Mouse (Mus musculus) ES-Bruce4 (cell line): ENCODE measurements around the gene Noxo1. TPM values are rescaled to one million over a fixed set of nuclear protein-coding genes. Genes with fewer than 3 reads are reported as not detected.

Experiments used
- H3K27ac ChIP-seq: 2 replicates; pipeline ENCODE4 v1.5.1; 2012; ENCODE audit warnings: low read length, inconsistent platforms; ENCODE audit not compliant: insufficient read depth
- H3K27me3 ChIP-seq: 2 replicates; pipeline ENCODE4 v1.6.1; 2012; ENCODE audit warnings: mild to moderate bottlenecking, low read length, inconsistent platforms; ENCODE audit not compliant: control insufficient read depth, poor library complexity, insufficient read depth, severe bottlenecking
- H3K36me3 ChIP-seq: 2 replicates; pipeline ENCODE4 v1.6.1; 2012; ENCODE audit warnings: inconsistent platforms, mild to moderate bottlenecking, low read length, moderate library complexity; ENCODE audit not compliant: control insufficient read depth, poor library complexity, insufficient read depth, severe bottlenecking
- H3K4me1 ChIP-seq: one replicate; pipeline ENCODE4 v1.8.1; 2011; ENCODE audit warnings: low read length; ENCODE audit not compliant: control insufficient read depth, insufficient read depth
- H3K4me3 ChIP-seq: 2 replicates; pipeline ENCODE4 v1.5.1; 2011; ENCODE audit warnings: low read depth, mild to moderate bottlenecking, low read length
- H3K9ac ChIP-seq: 2 replicates; pipeline ENCODE4 v1.6.1; 2012; ENCODE audit warnings: low read depth, mild to moderate bottlenecking, inconsistent platforms; ENCODE audit not compliant: poor library complexity, severe bottlenecking
- H3K9me3 ChIP-seq: replicated peaks from 2 replicates; pipeline ENCODE4 v1.6.1; 2012; ENCODE audit warnings: mild to moderate bottlenecking, low read length, inconsistent platforms; ENCODE audit not compliant: control insufficient read depth, poor library complexity, insufficient read depth, severe bottlenecking
- CTCF ChIP-seq: IDR thresholded peaks from one replicate; pipeline ENCODE4 v1.8.1; 2011; ENCODE audit warnings: low read depth, low read length
- EP300 ChIP-seq: IDR thresholded peaks from 2 replicates; pipeline ENCODE4 v1.6.1; 2011; ENCODE audit warnings: low read depth, low read length; ENCODE audit not compliant: insufficient read depth
- POLR2A ChIP-seq: IDR thresholded peaks from one replicate; pipeline ENCODE4 v1.8.1; 2011; ENCODE audit warnings: low read length; ENCODE audit not compliant: insufficient read depth
- polyA plus RNA-seq: library from polyadenylated mRNA; stranded (reverse); fragments of >200 nt; gene quantifications from 2 replicates; pipeline ENCODE4 v1.2.4, GENCODE M21; 2011; ENCODE audit warnings: low read depth; ENCODE audit not compliant: missing spikeins, insufficient read depth, insufficient read length

Noxo1 gene
- polyA plus RNA-seq, 1 experiment = 2.3 TPM

- H3K27me3 ChIP-seq = no peaks in the 10 kb centered on the region
- no peak overlapping the region for H3K27ac ChIP-seq
- peaks cover 29% of the 10 kb centered on the region for H3K36me3 ChIP-seq
- no peaks in the 10 kb centered on the region for H3K9me3 ChIP-seq
- no peaks in the 10 kb centered on the region for H3K4me1 ChIP-seq
- H3K9ac ChIP-seq = peak overlapping the region; percentile 92
- H3K4me3 ChIP-seq = peak overlapping the region; percentile 29
- TF ChIP-seq CTCF (no peak), EP300 (no peak), POLR2A (peak; percentile 10)
These were observed 26.3 kb downstream of the Noxo1 start for GRCm38 (mm10) chr17:24722220-24722924.

GRCm38 (mm10) chr17:24723122-24723880 lies 27.3 kb downstream of the Noxo1 start:
- Histone ChIP-seq H3K27me3 (no peaks in the 10 kb centered on the region), H3K4me3 (peak overlapping the region; percentile 90), H3K27ac (peak overlapping the region; percentile 47; the same call in 1 of the 2 replicates), H3K36me3 (peaks cover 28% of the 10 kb centered on the region), H3K9me3 (no peaks in the 10 kb centered on the region), H3K4me1 (no peaks in the 10 kb centered on the region), H3K9ac (peak overlapping the region; percentile 65)
- TF ChIP-seq CTCF = no peak

- Histone ChIP-seq H3K27me3 (no peaks in the 10 kb centered on the region), H3K4me3 (peak overlapping the region; percentile 90), H3K9me3 (no peaks in the 10 kb centered on the region), H3K4me1 (no peaks in the 10 kb centered on the region), H3K27ac (peak overlapping the region; percentile 47), H3K9ac (peak overlapping the region; percentile 65), H3K36me3 (peaks cover 22% of the 10 kb centered on the region)
- TF ChIP-seq CTCF = no peak
- TF ChIP-seq POLR2A = no peak
- no peak for TF ChIP-seq EP300
These were observed 27.8 kb downstream of the Noxo1 start for GRCm38 (mm10) chr17:24723881-24724180.

GRCm38 (mm10) chr17:24724184-24724583 lies 28.1 kb downstream of the Noxo1 start, which contains the start of gene Ndufb10:
Ndufb10 (minus strand) TSS chr17:24724478.
- Histone ChIP-seq H3K27me3 (no peaks in the 10 kb centered on the region), H3K4me1 (no peaks in the 10 kb centered on the region), H3K9me3 (no peaks in the 10 kb centered on the region), H3K4me3 (peak within 1 kb of the TSS; percentile 90), H3K36me3 (peaks cover 21% of the 10 kb centered on the region), H3K9ac (peak within 1 kb of the TSS; percentile 65), H3K27ac (peak within 1 kb of the TSS; percentile 47)
- TF ChIP-seq CTCF = peak; percentile 92
- TF ChIP-seq POLR2A = peak; percentile 85
- TF ChIP-seq EP300 = no peak

GRCm38 (mm10) chr17:24725637-24726390 lies 29.8 kb downstream of the Noxo1 start:
- Histone ChIP-seq H3K4me1 (no peaks in the 10 kb centered on the region), H3K27me3 (no peaks in the 10 kb centered on the region), H3K27ac (no peak overlapping the region), H3K9me3 (no peaks in the 10 kb centered on the region), H3K4me3 (no peak overlapping the region), H3K36me3 (peaks cover 15% of the 10 kb centered on the region), H3K9ac (no peak overlapping the region)
- TF ChIP-seq CTCF (no peak), EP300 (no peak), POLR2A (no peak)

- H3K36me3 ChIP-seq = no peaks in the 10 kb centered on the region
- H3K9ac ChIP-seq = peak within 1 kb of the TSS; percentile 30; the same call in 1 of the 2 replicates
- no peaks in the 10 kb centered on the region for H3K9me3 ChIP-seq
- H3K27ac ChIP-seq = no peak within 1 kb of the TSS
- no peaks in the 10 kb centered on the region for H3K4me1 ChIP-seq
- no peaks in the 10 kb centered on the region for H3K27me3 ChIP-seq
- TF ChIP-seq CTCF (no peak), EP300 (no peak), POLR2A (no peak)
- H3K4me3 ChIP-seq = peak within 1 kb of the TSS; percentile 31; the same call in 1 of the 2 replicates
These were observed 31.6 kb downstream of the Noxo1 start, which contains the start of gene Rpl3l for GRCm38 (mm10) chr17:24727618-24728017. Rpl3l (plus strand) TSS chr17:24727820.
